Comparison of ENCODE assay signal across 15 mouse cellular contexts in the genomic region with DNA sequence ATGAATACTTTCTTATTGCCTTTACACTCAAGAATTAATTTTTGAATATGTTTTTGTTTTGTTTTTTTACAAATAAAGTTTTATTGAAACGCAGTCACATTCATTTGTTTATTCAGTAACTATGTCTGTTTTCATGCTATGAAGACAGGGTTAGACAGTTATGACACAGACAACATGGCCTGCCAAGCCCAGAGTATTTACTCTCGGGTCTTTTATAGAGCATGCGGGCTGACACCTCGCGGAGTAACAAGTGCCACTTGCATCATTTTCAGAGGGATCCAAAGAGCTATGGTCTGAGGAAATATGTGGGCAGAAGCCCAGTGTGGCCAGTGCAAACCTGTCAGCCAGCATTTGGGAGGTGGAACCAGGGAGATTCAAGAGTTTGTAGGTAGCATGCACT.
"Had no signal": no experiment of that assay in that cellular context is flagged by ENCODE, and none has a peak within 500 bp of the region (broad histone marks: within the 10 kb centered on the region; RNA-seq: fewer than 3 reads in every experiment).

No protein-coding gene starts in this region.

- H3K27me3 ChIP-seq: kidney, embryonic 15.5 days; liver, embryonic 13.5 days; midbrain, embryonic 12.5 days; midbrain, embryonic 15.5 days; neural tube, embryonic 12.5 days; neural tube, embryonic 15.5 days had no signal

- H3K9me3 ChIP-seq: kidney, embryonic 15.5 days; midbrain, embryonic 12.5 days; midbrain, embryonic 15.5 days; neural tube, embryonic 12.5 days; neural tube, embryonic 15.5 days had no signal

- ATAC-seq: lung, postnatal 0 days; midbrain, embryonic 15.5 days had no signal

- H3K4me1 ChIP-seq: kidney, embryonic 15.5 days; liver, embryonic 13.5 days; midbrain, embryonic 12.5 days; midbrain, embryonic 15.5 days; neural tube, embryonic 12.5 days; neural tube, embryonic 15.5 days had no signal

- H3K36me3 ChIP-seq: kidney, embryonic 15.5 days; liver, embryonic 13.5 days; midbrain, embryonic 12.5 days; midbrain, embryonic 15.5 days; neural tube, embryonic 12.5 days; neural tube, embryonic 15.5 days had no signal

- H3K4me3 ChIP-seq: kidney, embryonic 15.5 days; left cerebral cortex, adult 2 months; liver, embryonic 13.5 days; midbrain, embryonic 12.5 days; midbrain, embryonic 15.5 days; neural tube, embryonic 12.5 days; neural tube, embryonic 15.5 days had no signal

- DNase-seq: kidney, postnatal 10 days; kidney, postnatal 36 days; liver, embryonic 13.5 days; lung, embryonic 14.5 days; right cerebral cortex, adult 18-20 months; right cerebral cortex, postnatal 14 days; thymus, postnatal 36 days had no signal

- H3K4me2 ChIP-seq: kidney, embryonic 15.5 days; liver, embryonic 13.5 days; lung, embryonic 14.5 days; midbrain, embryonic 12.5 days; midbrain, embryonic 15.5 days; neural tube, embryonic 12.5 days; neural tube, embryonic 15.5 days had no signal

- H3K27ac ChIP-seq: kidney, embryonic 15.5 days; left cerebral cortex, adult 2 months; liver, embryonic 13.5 days; macrophage; midbrain, embryonic 12.5 days; midbrain, embryonic 15.5 days; neural tube, embryonic 12.5 days; neural tube, embryonic 15.5 days had no signal

- H3K9ac ChIP-seq: kidney, embryonic 15.5 days; liver, embryonic 13.5 days; lung, embryonic 14.5 days; midbrain, embryonic 12.5 days; midbrain, embryonic 15.5 days; neural tube, embryonic 12.5 days; neural tube, embryonic 15.5 days had no signal
